Mouse (Mus musculus): ENCODE data around the gene Pgap3. TPM values are rescaled to one million over a fixed set of nuclear protein-coding genes. Genes with fewer than 3 reads are reported as not detected.

Pgap3 gene
- total RNA-seq, 1 experiment from 2014 or later: 3.1 TPM

DNA sequence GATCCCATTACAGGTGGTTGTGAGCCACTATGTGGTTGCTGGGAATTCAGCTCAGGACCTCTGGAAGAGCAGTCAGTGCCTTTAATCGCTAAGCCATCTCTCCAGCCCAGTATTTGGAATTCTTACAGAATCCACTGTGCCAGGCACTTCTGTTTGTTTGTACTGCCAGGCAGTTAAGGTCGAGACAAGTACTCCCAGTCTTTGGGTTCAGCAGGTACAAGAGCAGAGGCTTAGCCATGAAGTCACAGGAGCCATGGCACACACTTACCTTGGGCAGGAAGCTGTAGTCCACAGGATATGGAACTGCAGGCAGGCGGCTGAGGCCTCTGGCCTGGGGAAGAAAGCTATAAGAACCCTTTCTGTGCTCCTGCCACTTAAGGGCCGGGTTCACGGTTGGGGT lies 36.5 kb downstream of the Pgap3 start:
- no peak for ATAC-seq (ENCODE audit: extremely low read depth, insufficient number of reproducible peaks, low FRiP score, poor library complexity, severe bottlenecking)

DNA sequence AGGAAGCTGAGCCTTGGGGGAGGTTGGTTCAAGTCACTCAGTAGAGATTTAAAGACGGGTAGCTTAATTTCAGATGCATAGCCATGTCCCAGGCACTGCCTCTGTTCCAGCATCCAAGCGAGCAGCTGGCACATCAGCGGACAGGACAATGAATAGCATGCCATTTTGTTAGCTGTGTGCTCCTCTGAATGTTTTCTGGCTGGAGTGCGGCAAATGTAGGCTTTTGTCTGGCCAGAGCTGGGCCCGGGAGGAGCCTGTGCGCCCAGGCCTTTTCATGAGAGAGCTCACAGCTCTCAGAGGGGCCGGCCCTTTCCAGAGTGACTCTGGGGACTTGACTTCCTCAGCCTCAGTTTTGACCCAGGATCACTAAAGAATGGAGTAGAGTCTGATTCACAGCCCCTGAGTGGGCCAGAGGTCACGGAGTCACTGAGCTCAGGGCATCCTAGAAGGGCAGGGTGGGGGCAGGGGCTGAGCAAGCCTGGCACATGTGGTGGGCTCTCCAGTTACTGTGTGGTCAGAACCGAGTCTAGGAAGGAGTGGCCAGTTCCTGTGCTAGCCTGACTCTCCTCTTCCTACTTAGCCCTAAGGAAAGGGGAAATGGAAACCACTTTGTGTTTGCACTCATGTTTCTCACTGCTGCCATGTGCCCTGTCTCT lies 39.3 kb downstream of the Pgap3 start:
- no peak for ATAC-seq (ENCODE audit: extremely low read depth, insufficient number of reproducible peaks, low FRiP score, poor library complexity, severe bottlenecking)

DNA sequence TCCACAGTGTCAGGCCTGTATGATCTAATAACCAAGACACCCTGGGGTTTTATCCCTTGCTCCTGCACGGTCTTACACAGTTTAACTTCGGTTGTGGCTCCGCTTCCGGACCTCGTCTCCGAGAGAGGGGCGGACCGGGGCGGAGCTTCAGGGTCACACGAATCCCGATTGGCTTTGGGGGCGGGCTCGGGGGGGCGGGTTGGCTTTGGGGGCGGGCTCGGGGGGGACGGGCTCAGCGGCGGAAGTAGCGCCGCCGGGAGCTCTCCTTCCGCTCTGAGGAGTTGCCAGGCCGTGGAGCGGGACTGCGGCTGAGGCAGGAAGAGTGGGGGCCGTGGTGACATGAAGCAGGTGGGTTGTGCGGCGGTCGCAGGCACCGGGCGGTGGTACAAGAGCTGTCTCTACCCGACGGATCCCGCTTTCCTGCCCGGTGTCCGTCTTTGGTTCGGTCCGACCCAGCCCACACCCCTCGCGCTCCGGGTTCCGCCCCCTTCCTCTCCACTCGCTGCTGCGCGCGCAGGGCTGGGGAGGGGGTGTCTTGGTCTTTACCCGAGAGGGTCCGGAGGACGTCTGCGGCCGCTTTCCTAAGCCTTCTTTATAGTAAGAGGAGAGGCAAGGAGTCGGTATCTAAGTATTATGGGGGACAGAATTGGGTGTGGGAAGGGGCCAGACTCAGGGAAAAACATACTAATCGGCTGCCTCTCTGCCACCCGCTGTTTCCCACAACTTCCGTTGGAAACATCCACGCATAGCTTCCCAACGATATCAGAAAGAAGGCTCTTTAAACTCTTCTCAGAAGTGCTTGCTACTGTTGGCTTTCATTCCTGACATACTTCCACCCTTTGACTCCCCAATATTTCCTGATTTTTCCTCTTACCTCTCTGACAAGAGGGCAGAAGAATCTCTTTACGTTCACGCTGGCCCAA lies 41.9 kb downstream of the Pgap3 start, which contains the start of gene Stard3:
Gene Stard3, plus strand, starts transcription at position 208 of the 923 bp plus-strand sequence.
- ATAC-seq (ENCODE audit: extremely low read depth, insufficient number of reproducible peaks, low FRiP score, poor library complexity, severe bottlenecking): peak; percentile 77

DNA sequence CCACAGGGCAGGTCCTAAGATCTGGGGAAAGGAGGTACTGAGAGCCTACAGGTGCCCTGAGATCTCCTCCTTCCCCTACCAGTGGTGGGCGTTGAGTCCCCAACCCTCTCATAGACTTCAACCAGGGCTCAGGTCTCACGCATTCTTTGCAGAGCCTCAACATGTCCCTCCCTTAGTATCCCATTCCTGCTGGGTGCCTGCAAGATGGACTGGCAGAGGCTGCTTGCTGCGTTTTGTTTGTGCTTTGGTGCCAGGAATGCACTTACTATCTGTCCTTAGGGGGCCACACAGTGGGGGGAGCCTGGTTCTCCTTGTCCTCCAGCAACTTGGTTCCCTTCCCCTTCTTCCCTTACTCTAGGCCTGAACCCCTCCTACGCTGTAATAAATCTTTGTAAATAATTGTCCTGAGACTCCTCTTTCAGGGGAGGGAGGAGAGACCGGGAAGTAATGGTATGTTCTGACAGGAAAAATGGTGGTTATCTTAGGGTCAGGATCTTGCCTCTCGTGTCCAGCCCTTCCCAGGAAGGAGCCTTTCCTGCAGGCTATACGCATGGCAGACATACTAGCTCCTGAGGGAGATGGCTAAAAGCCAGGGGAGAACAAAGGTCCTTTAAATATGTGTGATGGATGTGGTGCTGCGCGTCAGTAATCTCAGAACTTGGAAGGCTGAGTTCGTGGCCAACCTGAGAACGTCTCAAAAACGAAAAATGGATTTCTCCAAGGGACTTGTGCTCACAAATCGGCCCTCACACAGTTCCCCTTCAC lies 42.7 kb downstream of the Pgap3 start:
- ATAC-seq (ENCODE audit: extremely low read depth, insufficient number of reproducible peaks, low FRiP score, poor library complexity, severe bottlenecking): no peak

DNA sequence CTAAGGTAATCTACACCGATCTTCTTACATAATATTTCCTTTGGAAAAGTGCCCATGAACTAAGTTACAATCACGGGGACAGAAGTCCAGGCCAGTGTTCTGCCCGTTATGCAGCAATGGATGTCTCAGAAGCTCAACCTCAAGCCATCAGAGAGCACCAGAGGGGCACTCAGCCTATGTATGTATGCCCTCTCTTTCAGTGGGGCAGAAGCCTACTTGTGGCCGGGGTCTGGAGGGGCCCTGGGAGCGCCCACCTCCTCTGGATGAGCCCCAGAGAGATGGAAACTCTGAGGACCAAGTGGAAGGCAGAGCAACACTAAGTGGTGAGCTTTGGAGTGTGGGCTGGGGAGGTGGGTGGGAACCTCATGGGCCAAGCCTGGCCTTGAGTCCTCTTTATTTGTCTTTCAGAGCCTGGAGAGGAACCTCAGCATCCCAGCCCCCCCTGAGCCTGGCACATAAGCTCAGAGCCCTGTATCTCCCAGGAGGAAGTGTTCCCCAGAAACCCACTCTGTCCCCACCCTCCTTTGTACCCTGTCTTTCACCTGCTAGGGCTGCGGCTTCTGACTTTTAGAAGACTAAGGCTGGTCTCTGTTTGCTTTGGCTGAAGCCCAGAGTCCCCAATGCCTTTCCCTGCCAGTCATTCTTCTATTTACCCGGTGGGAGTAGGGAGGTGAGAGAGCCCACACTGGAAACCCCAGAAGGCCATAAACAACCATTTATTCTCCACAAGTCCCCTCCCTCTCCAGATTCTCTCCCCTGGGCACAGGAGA lies 43.5 kb downstream of the Pgap3 start:
- ATAC-seq (ENCODE audit: extremely low read depth, insufficient number of reproducible peaks, low FRiP score, poor library complexity, severe bottlenecking): no peak

DNA sequence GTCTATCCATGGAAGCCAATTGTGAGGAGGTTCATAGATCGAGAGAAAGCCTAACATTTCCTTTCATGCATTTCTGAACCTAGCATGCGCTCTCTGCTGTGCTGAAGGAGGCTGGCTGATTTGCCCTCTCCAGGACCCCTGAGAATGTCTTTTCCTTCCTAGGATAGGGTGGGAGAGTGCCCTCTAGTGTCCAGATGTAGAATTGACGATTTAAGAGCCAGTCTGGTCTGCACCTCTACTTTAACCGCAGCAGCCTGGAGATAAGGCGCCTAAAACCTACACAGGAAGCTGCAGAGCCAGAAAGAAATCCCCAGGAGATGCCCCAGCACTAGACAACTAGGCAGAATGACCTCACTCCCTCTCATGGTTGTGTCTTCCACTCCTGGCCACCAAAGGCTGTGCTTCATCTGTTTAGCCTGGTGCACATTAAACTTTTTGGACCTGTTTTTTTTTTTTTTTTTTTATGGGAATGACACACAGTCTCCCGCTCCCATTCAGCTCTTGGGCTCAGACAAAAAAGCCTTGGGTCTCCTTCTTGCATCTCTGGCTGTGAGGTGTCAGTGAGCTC lies 44.5 kb downstream of the Pgap3 start:
- peak; percentile 47 for ATAC-seq (ENCODE audit: extremely low read depth, insufficient number of reproducible peaks, low FRiP score, poor library complexity, severe bottlenecking)

DNA sequence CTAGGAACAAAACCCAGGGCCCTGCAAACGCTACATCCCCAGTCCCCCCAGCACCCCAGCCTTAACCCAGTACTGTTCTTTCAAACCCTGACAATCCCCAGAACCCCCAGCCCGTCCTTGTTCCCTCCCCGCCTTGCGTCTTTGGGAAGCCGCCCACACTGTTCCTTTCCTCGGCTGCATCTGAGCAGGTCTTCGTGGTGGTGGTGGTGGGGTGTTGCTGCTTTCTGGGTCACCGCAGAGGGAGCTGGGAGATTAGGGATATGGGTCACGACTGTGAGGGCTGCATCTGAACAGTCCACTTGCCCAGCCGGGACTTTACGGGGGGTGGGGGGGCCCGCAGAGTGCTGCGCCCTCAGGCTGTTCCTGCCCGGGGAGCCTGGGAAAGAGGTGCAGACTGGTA lies 45.8 kb downstream of the Pgap3 start:
- no peak for ATAC-seq (ENCODE audit: extremely low read depth, insufficient number of reproducible peaks, low FRiP score, poor library complexity, severe bottlenecking)

DNA sequence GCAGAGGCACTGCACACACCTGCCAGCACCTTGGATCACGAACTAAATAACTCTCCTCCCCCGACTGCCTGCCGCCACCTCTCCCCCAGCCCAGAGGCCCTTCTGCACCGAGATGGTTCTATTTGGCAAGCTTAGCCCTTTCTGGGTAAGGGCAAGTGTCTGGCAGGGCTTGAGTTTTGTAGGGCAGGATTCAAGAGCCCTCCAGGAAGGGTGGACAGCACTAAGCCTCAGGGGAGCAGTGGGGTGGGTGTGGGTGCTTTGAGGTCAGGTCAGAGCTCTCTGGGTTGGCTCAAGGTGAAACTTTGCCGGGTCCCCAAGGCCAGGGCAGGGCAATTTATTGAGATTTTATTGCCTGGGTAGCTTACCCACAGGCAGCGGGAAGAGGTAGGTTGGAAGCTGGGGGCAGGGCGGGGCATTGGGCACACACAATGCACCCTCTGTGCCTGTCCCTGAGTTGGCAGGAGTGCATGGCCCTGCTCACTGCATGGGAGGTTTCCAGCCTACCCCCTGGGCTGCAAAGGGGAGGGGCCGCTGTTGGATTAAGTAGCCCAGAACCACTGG lies 46.6 kb downstream of the Pgap3 start:
- ATAC-seq (ENCODE audit: extremely low read depth, insufficient number of reproducible peaks, low FRiP score, poor library complexity, severe bottlenecking): no peak

DNA sequence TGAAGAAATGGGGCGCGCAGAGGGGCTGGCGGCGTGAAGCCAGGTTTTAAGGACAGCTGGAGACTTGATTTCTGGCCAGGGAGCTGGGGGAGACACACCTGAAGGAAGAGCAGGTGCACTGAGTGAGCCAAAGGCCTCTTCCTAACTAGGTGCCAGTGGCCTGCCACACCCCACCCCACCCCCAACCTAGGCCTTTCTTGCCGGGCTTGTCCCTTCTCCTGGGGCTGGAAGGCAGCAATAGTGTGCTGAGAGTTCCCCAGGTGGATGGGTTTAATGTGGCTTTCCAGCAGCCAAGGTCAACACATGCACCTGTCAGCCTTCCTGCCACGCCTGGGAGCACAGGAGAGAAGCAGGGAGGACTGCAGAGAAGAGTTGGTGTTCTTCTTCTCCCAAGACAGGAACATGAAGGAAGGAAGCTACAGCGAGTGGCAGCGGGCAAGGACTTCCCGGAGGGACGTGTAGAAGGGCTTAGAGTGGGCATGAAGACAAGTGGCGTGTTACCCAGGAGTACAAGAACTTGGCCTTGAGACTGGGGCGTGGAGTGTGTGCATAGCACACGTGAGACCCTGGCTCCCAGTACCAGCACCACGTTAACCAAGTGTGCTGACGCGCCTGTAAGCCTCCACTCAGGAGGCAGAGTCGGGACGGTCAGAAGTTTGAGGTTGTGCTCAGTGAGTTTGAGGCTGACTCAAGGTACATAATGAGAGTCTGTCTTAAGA lies 47.9 kb downstream of the Pgap3 start:
- no peak for ATAC-seq (ENCODE audit: extremely low read depth, insufficient number of reproducible peaks, low FRiP score, poor library complexity, severe bottlenecking)

DNA sequence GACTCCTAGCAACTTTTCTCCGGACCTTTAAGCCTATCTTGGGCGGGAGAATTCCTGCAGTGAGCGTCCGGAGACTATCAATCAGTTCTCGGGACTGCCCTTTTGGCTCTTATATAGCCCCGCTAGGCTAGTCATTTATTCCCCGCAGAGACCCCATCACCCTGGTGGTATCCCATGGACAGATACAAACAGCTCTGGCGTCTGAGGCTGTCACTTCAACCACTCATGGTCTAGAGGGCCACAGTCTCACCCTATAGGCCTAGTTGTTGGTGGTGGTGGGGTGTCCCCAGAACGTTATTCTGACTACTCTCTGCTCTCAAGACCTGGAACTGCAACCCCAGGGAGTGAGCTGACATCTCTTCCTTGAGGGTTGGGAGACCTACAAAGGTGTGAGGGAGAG lies 51.0 kb downstream of the Pgap3 start:
- no peak for ATAC-seq (ENCODE audit: extremely low read depth, insufficient number of reproducible peaks, low FRiP score, poor library complexity, severe bottlenecking)

DNA sequence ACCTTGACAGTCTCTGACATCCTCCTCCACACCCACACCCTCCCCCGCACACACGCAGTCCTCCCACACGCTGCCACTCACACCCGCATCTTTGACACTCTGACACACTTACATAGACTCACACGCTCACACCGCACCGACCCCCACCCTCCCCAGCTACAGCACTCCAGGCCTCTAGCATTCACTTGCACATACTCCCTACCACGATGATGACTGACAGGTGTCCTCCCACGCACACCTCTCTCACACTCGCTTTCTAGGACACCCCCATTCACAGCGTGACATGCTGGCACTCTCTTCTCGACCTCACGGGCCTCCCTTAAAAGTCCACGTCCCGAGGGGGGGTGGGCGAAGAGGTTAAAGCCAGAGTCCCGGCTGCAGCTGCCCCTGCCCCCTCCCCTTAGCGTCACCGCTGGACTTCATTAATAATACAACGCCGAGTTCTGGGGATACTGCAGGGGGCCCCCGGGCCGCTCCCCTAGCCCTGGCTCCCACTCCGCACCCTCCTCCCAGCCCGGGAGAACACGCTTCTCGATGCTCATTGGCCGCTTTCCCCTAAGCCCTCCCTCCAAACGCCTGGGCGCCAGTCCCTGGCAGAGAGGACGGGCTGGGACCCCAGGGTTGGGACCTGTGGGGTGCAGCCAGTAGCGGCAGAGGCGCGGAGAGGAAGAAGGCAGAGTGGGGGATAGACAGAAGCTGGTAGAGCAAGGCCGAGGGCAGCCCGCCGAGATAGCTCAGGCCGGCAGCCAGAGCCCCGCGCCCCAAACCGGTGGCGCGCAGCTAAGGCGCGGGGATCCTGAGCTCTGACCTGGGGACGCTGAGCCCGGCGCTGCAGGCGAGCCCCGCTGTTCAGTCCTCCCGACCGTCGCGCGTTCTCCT lies 52.0 kb downstream of the Pgap3 start, which contains the start of gene Ppp1r1b:
Gene Ppp1r1b, plus strand, starts transcription at position 322 of the 879 bp plus-strand sequence.
- no peak for ATAC-seq (ENCODE audit: extremely low read depth, insufficient number of reproducible peaks, low FRiP score, poor library complexity, severe bottlenecking)

DNA sequence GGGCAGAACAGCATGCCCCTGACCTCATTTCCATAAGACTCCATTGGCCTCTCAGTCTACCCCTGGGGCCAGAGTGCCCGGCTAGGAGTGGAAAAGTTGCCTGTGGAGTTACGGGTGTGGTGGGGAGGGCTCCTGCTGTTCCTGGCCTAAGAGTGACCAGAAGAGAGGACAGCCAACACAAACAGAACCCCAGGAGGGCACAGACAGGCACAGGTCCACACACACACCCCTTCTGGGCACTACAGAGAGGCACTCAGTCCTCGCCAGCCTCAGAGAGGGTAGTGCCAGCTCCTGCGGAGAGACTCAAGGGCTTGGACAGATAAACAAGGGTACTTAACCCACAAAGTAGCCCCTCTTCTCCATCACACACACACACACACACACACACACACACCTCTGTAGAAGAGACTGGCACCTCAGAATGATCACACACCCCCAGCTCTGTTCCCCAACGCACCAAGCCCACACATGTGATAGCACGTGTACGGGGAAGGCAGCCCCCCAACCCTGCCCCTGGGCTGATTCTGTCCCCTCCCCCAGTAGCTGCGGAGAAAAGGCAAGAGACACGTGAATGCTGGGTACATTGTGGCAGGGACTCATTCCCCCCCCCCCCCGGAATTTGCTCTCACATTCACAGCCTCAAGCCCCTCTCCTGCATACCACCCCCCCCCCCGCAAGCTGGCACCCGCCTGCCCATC lies 52.8 kb downstream of the Pgap3 start:
- no peak for ATAC-seq (ENCODE audit: extremely low read depth, insufficient number of reproducible peaks, low FRiP score, poor library complexity, severe bottlenecking)

DNA sequence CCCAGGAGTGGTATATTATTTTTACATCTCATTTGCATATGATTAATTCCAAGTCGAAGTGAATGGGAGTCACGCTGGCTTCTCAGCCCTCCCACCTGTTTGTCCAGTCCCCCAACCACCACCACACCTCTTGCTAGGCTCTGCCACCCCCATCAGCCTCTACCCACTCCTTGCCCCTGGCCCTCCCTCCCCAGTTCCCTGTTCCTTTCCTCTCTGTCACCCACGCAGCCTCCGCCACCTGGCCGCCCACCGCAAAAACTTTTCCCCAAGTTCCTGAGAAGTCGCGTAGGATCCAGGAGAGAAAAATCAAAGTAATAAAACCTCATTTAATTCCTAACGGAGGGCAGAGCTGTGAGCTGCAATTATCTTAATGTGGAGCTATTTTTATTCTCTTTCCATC lies 54.1 kb downstream of the Pgap3 start:
- ATAC-seq (ENCODE audit: extremely low read depth, insufficient number of reproducible peaks, low FRiP score, poor library complexity, severe bottlenecking): no peak

DNA sequence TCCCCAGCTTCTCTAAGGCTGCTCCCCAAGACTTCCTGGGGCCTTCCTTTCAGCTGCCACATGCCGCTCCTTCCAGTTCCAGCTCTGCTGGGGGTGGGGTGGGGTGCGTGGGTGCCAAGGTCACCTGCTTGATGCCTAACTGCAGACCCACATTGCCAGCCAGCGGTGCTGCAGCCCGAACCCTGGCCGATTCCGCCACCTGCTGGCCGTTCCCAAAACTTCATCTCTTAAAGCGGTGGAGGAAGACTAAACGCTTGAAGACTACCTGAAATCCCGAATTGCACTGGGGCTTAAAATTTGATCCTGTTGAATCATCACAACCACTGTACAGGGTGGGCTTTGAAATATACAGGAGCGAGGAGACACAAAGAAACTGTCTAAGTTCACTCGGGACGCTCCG lies 55.0 kb downstream of the Pgap3 start:
- ATAC-seq (ENCODE audit: extremely low read depth, insufficient number of reproducible peaks, low FRiP score, poor library complexity, severe bottlenecking): no peak

DNA sequence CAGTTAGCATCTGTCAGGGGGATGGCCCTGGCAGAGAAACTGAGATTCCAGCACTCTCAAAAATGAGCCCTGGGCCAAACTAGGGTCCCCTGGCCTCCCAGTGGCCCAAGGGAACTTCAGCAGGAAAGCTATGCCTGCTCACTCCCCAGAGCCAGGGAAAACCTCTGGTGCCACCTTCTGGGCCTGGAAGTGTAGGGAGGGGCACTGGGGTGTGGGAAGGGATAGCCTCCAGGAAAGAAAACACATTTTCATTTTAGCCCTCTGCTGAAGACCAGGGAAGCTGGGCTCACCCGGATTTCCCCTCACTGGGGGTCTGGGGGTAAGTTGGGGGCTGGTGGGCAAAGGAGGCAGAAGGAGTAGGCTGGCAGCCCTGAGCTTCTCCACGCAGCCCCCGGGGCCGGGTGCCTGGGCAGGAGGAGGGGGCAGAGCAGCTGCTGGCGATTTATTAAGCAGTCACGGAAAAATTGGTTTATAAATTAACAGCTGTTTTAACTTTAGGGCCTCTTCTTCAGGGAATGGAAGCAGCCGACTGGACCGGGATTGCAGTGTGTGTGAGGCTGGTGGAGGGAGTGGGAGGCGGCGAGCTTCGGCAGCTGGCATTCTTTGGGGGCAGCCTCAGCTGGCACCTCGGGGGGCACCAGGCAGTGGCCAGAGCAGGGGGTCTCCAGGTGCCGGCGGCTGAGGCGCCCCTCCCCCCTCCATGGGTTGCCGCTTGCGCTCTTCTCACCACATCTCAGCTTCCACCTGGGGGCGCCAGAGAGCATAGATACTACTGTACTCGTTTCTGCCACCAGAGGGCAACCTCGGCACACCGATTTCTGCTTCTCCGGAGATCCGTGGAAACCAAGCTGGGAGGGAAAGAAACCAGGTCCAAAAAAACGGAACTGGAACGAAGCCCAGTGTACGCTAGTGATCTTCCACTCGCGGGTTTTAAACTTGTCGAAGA lies 58.0 kb downstream of the Pgap3 start:
- ATAC-seq (ENCODE audit: extremely low read depth, insufficient number of reproducible peaks, low FRiP score, poor library complexity, severe bottlenecking): peak; percentile 87
